Mouse (Mus musculus) A20 (cell line): Measurements from ENCODE around the gene Cdca3.

Source experiments
- DNase-seq: peaks from one replicate; pipeline ENCODE4 v3.0.0-alpha.2; 2011; ENCODE audit warnings: low read depth, low spot score

Cdca3 gene

DNA sequence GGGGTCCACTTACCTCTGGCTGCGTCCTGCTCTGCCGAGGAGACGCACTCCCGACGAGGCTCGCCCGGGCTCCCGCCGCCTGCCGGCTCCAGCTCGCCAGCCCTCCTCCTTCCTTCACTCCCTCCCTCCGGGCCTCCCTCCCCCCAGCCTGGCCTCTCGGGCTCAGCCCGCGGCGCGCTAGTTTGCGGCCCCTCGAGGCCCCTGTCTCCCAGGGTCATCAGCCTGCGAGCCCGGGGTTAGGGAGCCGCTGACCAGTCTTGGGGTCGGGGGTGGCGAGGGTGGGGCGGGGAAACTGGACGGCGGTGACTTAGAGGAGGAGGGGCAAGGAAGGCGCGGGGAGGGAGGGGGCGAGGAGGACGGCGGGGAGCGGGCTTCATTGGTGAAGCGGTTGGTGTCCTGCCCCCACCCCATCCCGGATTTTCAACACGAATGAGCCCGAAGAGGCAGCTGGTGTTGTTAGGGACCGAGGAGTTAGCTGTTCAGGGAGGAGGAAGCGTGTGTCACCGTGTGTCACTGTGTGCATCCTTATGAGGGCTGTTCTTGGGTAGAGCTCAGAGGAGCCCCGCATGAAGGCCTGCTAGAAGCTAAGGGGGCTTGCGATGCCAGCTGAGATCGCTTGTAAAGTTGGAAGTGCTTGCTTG is 34.4 kb downstream of the Cdca3 start, which contains the start of gene Gpr162:
Gpr162 (minus strand) TSS at position 326 of the 641 bp plus-strand sequence.
- DNase-seq: no peak

DNA sequence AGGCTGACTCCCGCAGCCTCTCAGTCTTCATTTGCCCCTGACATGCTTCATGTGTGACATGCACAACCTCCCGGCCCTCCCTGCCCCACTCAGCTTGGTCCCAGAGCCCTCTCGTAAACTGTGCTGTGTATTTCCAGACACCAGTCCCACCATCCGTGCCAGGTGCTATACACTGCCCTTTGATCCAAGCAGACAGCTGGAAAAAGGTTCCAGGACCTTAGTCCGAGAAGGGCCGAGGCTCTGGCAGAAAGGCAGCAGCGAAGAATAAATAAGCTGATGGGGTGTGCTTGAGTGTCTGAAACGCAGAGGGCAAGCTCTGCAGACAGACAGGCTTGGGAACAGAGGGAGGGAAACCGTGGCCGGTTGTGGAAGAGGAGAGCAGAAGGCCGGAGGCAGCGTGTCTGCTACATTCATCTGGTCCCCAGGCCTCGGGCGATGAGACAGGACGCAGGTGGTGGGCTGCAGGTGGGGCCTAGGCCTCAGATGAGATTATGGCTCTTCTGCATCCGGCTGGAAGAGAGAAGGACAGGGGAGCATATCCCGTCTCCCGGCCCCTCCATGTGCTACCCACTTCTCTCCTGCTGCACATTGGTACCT is 36.5 kb downstream of the Cdca3 start:
- no peak for DNase-seq

DNA sequence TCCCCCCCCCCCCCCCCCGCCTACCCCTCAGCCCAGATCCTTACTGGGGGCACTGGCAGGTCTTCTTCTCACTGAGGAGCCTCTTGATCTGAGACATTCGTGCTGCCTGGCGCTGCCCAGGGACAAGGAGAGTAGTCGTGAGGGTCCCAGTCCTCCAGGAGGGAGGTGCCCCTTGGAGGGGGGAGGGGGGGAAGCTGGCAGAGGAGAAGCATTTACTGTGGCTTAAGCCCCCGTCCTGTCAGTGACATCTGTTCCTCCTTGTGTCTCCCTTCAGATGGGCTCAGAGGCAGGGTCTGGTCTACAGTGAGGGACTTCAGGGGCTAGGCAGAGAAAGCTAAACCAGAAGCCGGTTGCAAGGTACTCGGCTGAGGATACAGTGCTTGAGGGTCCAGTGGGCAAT is 37.2 kb downstream of the Cdca3 start:
- DNase-seq: no peak

DNA sequence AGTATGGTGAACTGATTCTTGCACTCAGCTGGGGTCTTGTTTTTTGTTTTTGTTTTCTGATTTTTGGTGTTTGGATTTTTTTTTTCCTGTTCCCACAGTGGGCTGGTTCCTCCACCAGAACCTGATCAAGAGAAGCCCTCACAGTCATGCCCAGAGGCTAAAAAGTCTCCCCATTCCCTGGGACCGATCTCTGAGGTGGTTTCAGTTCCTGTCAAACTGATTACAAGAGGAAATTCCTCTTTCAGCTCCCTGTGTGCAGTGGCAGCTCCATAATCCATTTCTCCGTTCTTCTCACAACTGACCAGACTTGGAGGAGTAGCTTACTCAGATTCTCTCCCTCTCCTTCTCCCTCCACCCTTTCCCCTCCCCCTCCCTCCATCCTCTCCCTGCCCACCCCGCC is 45.0 kb downstream of the Cdca3 start:
- no peak for DNase-seq

DNA sequence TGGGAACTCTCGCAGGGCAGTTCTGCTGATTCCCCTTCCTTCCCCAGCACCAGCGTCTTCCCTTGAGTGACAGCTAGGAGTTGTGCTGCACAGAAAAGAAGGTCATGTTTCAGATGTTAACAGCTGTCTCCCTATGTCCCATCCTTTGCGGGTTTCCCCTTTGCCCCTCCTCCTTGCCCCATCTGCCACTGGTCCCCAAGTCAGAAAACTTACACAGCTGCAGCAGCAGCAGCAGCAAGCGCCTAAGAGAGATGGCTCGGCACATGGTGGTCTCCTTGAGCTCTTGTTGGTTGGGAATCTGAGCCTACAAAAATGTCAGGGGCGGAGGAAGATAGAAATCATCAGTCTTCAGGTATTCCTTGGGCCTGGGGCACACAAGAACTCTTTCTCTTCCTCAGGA is 50.0 kb downstream of the Cdca3 start:
- DNase-seq: no peak

DNA sequence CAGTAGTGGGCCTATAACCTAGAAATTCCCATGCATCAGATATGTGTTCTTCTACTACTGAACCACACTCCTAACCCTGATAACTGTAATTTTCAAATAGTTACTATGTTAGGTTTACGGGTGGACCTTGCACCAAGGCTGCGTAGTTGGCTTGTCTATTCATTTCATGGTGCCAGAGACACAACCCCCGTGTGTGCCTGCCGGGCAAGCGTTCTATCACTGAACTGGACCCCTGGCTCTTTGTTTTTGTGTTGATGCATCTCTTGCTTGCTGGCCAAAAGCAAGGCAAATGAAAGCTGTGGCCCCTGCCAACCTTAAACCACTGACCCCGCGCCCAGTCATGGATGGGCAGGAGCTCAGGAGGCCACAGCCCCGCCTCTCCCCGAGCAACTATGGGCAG is 52.5 kb downstream of the Cdca3 start:
- no peak for DNase-seq
